Mouse (Mus musculus) naive thymus-derived CD4-positive, alpha-beta T cell, adult 2 months (primary cell): ENCODE results near the gene Dtx1.

Experiments used
- DNase-seq: peaks from one replicate; pipeline ENCODE4 v3.0.0-alpha.2; 2011; ENCODE audit warnings: low read depth

Dtx1 gene

DNA sequence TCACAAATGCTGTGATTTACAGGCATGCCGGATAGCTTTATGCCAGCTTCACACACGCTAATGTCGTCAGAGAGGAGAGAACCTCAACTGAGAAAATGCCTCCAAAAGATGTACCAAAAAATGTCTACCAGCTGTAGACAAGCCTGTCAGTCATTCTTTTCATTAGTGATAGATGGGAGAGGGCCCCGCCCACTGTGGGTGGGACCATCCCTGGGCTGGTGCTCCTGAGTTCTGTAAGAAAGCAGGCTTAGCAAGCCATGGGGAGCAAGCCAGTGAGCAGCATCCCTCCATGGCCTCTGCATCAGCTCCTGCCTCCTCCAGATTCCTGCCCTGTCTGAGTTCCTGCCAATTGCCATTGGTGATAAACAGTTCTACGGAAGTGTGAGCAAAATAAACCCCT lies 76.1 kb downstream of the Dtx1 start:
- no peak for DNase-seq

DNA sequence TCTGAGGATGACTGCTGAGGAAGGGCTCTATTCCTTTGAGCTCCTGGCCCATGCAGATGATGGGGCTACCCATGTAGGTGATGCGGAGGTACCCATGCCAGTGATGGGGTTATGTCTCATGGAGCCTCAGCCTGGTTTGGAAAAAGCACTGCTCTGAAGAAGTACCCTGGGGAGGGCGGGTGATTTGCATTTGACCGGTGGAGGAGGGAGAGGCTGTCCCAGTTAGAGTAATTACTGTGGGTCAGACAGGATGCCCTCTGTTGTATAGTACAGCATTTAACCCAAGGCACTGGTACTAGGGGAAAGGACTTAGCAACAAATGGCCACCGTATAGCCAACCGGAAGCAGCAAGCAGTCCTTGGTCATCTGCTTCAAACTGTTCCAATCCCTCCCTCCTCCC lies 76.9 kb downstream of the Dtx1 start:
- no peak for DNase-seq

DNA sequence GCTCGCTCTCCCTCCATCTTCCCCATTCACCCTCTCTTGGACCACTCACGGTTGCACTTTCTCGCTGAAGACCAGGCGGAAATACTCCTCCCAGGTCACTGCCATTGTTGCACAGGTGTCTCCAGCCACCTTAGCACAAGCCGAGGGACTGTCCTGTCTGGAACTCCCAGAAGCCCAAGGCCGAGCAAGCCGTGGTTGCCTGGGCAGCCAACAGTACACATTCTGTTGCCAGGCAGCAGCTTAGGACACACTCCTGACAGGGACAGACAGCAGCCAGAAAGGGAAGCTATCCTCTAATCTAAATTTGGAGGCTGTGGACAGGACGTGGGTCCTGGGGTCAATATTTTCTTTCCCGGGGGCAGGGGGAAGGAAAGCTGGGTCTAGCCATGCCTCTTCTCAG lies 77.6 kb downstream of the Dtx1 start, which contains the start of gene Cfap73:
Cfap73 (minus strand) TSS at position 105 of the 400 bp plus-strand sequence.
- DNase-seq, result no peak

DNA sequence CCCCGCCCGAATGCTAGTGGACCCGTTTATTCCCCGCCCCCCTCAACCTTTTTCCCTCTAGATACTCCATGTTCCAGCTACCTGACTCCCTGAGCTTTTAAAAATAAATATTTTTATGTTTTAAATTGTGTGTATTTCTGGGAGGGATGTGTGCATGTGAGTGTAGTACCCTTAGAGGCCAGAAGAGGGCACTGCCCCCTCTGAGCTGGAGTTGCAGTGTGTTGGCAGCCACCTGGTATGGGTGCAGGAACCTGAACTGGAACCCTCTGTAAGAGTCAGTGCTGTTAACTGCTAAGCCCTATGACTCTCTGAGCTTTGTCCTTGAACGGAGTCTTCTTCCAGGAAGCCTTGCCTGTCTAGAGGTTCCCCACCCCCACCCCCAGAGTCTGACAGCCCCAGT lies 79.8 kb downstream of the Dtx1 start:
- peak; percentile 36 for DNase-seq

DNA sequence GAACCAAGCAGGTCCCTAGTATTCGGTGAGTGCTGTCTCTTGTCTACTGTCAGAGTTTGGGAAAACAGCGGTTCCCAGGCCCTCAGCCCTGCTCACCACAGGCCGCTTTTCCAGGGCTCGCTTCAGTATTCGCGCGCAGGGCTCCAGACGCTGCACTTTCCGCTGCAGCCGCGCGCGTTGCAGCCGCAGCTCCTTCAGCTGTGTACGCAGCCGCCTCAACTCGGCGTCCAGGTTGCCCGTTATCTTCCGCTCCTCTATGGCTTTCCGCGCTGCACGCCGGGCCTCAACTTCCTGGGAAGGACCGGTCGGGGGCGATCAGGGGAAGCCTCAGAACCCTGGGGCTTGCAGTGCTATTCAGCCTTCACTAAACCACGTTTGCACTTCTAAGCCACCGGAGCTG lies 80.6 kb downstream of the Dtx1 start:
- peak; percentile 60 for DNase-seq
